Mouse (Mus musculus) cortical plate, adult 2 months (tissue): ENCODE data around the gene Clca1. TPM values are rescaled to one million over a fixed set of nuclear protein-coding genes. Genes with fewer than 3 reads are reported as not detected.

Experiments used
- H3K27ac ChIP-seq: fragments of 200-500 bp; 2 replicates; pipeline ENCODE4 v1.5.1; 2012; ENCODE audit warnings: low read length, control low read depth, inconsistent platforms; ENCODE audit not compliant: insufficient read depth
- H3K4me1 ChIP-seq: fragments of 200-500 bp; 2 replicates; pipeline ENCODE4 v1.6.1; 2011; ENCODE audit warnings: low read length; ENCODE audit not compliant: control insufficient read depth, insufficient read depth
- H3K4me3 ChIP-seq: fragments of 200-500 bp; 2 replicates; pipeline ENCODE4 v1.5.1; 2011; ENCODE audit warnings: mild to moderate bottlenecking, low read length, control low read depth; ENCODE audit not compliant: insufficient read depth
- CTCF ChIP-seq: fragments of 200-500 bp; IDR thresholded peaks from 2 replicates; pipeline ENCODE4 v1.5.1; 2011; ENCODE audit warnings: mild to moderate bottlenecking, control low read depth, low read length; ENCODE audit not compliant: insufficient read depth; ENCODE audit errors: extremely low read depth
- POLR2A ChIP-seq: fragments of 200-500 bp; IDR thresholded peaks from 2 replicates; pipeline ENCODE4 v1.6.1; 2011; ENCODE audit warnings: mild to moderate bottlenecking, low read length, control low read depth; ENCODE audit not compliant: insufficient read depth; ENCODE audit errors: extremely low read depth
- polyA plus RNA-seq: library from polyadenylated mRNA; depleted of rRNA; stranded (reverse); fragments of >200 nt; gene quantifications from 2 replicates; pipeline ENCODE4 v1.2.3, GENCODE M21; 2012; rRNA removed

Gene Clca1
- polyA plus RNA-seq, 1 experiment, result not detected

DNA sequence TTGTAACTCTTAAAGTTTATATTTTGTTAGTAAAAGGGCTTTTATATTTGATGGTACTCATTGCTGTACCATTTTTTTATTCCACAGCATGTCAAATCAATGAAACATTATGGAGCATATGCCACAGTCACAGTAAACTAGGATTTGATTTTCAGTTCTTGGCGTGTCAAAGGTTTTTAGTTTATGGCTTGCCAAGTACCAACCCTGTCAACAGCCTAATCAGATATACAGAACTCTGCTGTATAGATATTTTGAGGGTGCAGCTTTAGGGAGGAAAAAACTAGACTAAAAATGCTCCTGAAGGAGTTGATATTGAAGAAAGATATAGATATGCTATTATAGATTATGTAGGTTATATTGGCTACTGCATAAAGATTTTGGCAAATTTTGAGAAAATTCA lies 62.8 kb downstream of the Clca1 start:
- Histone ChIP-seq H3K4me1 (no peaks in the 10 kb centered on the region), H3K27ac (no peak overlapping the region), H3K4me3 (no peak overlapping the region)
- no peak for TF ChIP-seq POLR2A
- TF ChIP-seq CTCF, result no peak

DNA sequence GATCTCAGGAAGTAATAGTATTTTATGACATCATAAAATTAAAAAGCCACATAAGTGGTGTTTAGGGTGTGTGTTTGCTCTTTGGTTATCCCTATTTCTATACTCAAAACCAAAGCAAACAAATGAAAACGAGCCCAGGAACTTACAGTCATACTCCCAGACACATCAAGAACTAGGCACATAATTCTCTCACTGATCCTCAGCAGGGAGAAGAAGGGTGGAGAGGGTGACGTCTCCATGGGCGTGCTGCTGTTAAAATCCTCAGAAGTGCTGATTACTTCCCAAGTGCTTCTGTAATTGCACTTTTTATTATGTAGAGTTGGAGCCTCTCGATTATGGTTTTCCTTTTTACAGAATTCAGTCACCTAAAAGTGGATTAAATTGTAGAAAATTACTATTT lies 66.5 kb downstream of the Clca1 start:
- no peak for TF ChIP-seq POLR2A
- no peak for TF ChIP-seq CTCF
- Histone ChIP-seq H3K4me3 (no peak overlapping the region), H3K4me1 (no peaks in the 10 kb centered on the region), H3K27ac (no peak overlapping the region)

Other genes with a start within 250 kb of the Clca1 start
- 0.08 and 0.15 TPM in 2 replicates for gene Clca3a2, start 213.3 kb downstream of the Clca1 start, polyA plus RNA-seq
- not detected in 2 replicates for gene Clca3b, start 183.4 kb downstream of the Clca1 start, polyA plus RNA-seq
- gene Clca4b, start 100.2 kb downstream of the Clca1 start, polyA plus RNA-seq, result not detected in 2 replicates
- gene Clca4a, start 57.7 kb downstream of the Clca1 start, polyA plus RNA-seq, result not detected in 2 replicates
- gene Clca2, start 66.7 kb upstream of the Clca1 start, polyA plus RNA-seq, result not detected in 2 replicates
- 15.2 and 15.9 TPM in 2 replicates for gene Odf2l, start 85.8 kb upstream of the Clca1 start, polyA plus RNA-seq